Mouse (Mus musculus) ES-E14 (cell line): ENCODE results near the gene Sdhb.

ENCODE experiments used
- HCFC1 ChIP-seq: IDR thresholded peaks from 2 replicates; pipeline ENCODE4 v1.6.1; 2012; ENCODE audit warnings: low read length, inconsistent platforms, borderline replicate concordance; ENCODE audit not compliant: insufficient read depth
- ZNF384 ChIP-seq: IDR thresholded peaks from 2 replicates; pipeline ENCODE4 v1.6.1; 2012; ENCODE audit warnings: low read depth, low read length, inconsistent platforms

DNA sequence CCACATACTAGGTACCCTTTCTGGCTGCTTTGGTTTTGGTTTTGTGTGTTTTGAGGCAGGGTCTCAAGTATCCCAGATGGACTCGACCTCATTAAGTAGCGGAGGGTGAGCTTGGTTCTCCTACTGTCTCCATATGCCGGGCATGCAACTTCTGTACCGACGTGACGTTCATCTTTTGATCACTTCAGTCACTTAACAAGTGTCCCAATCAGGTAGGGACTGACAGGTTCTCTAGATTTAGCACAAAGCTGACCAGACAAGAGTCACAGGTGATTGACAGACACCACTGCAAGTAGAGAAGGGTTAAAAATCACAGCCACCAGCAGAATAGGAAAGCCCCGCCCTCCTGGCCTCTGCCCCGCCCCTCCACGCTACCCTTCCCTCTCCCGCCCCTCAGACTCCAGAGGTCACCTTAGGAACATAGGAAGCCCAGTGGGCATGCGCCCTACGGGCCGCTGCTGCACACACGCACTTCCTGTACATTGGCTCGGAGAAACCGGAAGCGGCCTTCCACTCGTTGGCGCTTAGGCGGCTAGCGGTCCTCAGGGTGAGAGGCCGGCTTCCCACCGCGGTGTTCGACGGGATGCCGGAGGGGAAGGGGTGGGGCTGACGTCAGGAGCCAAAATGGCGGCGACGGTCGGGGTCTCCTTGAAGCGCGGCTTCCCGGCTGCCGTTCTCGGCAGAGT lies at the start of gene Sdhb:
- TF ChIP-seq ZNF384 (no peak), HCFC1 (no peak)
